Comparison of ENCODE assay signal across 31 mouse cellular contexts in the genomic region with DNA sequence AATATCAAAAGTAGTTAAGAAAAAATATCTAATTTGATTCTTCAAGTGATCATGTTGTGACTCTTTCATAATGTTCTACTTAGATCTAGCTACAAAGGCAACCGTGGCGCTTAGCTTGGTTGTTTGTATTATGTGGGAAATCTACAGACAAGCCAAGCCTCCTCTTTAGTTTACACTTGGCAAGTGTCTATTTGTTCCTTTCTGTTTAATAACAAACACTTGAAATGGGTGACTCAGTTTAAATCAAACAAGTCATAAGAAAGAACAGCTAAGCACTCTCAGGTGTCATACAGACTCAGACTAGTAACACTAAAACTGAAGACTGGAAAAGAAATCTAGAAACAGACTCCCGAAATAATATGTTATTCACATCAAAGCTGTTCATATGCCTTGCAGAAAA. TPM values are rescaled to one million over a fixed set of nuclear protein-coding genes. Genes with fewer than 3 reads are reported as not detected.
"Had no signal": no experiment of that assay in that cellular context is flagged by ENCODE, and none has a peak within 500 bp of the region (broad histone marks: within the 10 kb centered on the region; RNA-seq: fewer than 3 reads in every experiment).

No protein-coding gene starts in this region.

- H3K9me3 ChIP-seq: heart, embryonic 10.5 days; heart, embryonic 12.5 days; hindbrain, embryonic 10.5 days; hindbrain, embryonic 12.5 days; intestine, embryonic 15.5 days; limb, embryonic 13.5 days; limb, embryonic 15.5 days had no signal

- H3K4me3 ChIP-seq: gastrocnemius, adult 2 months; heart, embryonic 10.5 days; heart, embryonic 12.5 days; hindbrain, embryonic 10.5 days; hindbrain, embryonic 12.5 days; intestine, embryonic 15.5 days; layer of hippocampus, adult 2 months; left cerebral cortex, adult 2 months; limb, embryonic 13.5 days; limb, embryonic 15.5 days had no signal

- H3K27ac ChIP-seq: gastrocnemius, adult 2 months; heart, embryonic 10.5 days; hindbrain, embryonic 10.5 days; hindbrain, embryonic 12.5 days; hindbrain, embryonic 14.5 days; intestine, embryonic 15.5 days; layer of hippocampus, adult 2 months; left cerebral cortex, adult 2 months; limb, embryonic 13.5 days; limb, embryonic 15.5 days had no signal

- DNase-seq: gastrocnemius, adult 2 months; gastrocnemius, postnatal 10 days; gastrocnemius, postnatal 25 days; heart, adult 18-20 months; heart, postnatal 10 days; heart, postnatal 4 days; kidney, adult 18-20 months; kidney, adult 8-10 months; kidney, postnatal 10 days; kidney, postnatal 25 days; kidney, postnatal 4 days; left cerebral cortex, postnatal 4 days had no signal

- ATAC-seq: hindbrain, embryonic 16.5 days; inflammation-experienced regulatory T-cells, adult 6 months; intestine, embryonic 15.5 days; intestine, postnatal 0 days had no signal

- H3K36me3 ChIP-seq: heart, embryonic 10.5 days; heart, embryonic 12.5 days; hindbrain, embryonic 10.5 days; hindbrain, embryonic 12.5 days; intestine, embryonic 15.5 days; limb, embryonic 13.5 days; limb, embryonic 15.5 days had no signal

- H3K9ac ChIP-seq: heart, embryonic 12.5 days; hindbrain, embryonic 12.5 days; hindbrain, embryonic 14.5 days; intestine, embryonic 15.5 days; limb, embryonic 13.5 days; limb, embryonic 15.5 days had no signal

- H3K4me2 ChIP-seq: heart, embryonic 12.5 days; hindbrain, embryonic 12.5 days; hindbrain, embryonic 14.5 days; intestine, embryonic 15.5 days; limb, embryonic 13.5 days; limb, embryonic 15.5 days had no signal

- H3K4me1 ChIP-seq: heart, embryonic 10.5 days; heart, embryonic 12.5 days; hindbrain, embryonic 10.5 days; hindbrain, embryonic 12.5 days; intestine, embryonic 15.5 days; limb, embryonic 13.5 days; limb, embryonic 15.5 days had no signal

- H3K27me3 ChIP-seq: heart, embryonic 12.5 days; hindbrain, embryonic 12.5 days; intestine, embryonic 15.5 days; limb, embryonic 13.5 days; limb, embryonic 15.5 days had no signal

RNA-seq across cellular contexts. Expression of gene Arhgef38, which starts 47.2 kb away (rescaled TPM):
- total RNA-seq: gastrocnemius, adult 2 months; gastrocnemius, postnatal 10 days; gastrocnemius, postnatal 25 days; gastrocnemius, postnatal 4 days; granulocyte monocyte progenitor cell, adult 5-6 weeks; heart, postnatal 10 days; heart, postnatal 25 days; heart, postnatal 4 days; layer of hippocampus, adult 2 months; layer of hippocampus, postnatal 25 days; left cerebral cortex, adult 2 months had no signal
- polyA plus RNA-seq: frontal cortex, adult 2 months; heart, embryonic 10.5 days; heart, embryonic 12.5 days; limb, embryonic 11.5 days; limb, embryonic 15.5 days had no signal
